Mouse (Mus musculus) spleen, postnatal 10 days (tissue): ENCODE measurements around the gene Gkn2.

Experiments used
- DNase-seq, 2 experiments: peaks; one replicate each; pipeline ENCODE4 v3.0.0; 2021 to 2022; ENCODE audit warnings: low spot score in 2 of 2

The Gkn2 gene

GRCm38 (mm10) chr6:87373057-87373456 lies at the start of gene Gkn2:
TSS of gene Gkn2 (plus strand) at chr6:87373357.
- DNase-seq: no peak

GRCm38 (mm10) chr6:87323381-87323780 lies 49.8 kb upstream of the Gkn2 start:
- peak; percentile 9 to 55 for DNase-seq

- no peak for DNase-seq
Measured at GRCm38 (mm10) chr6:87326932-87327331, 46.2 kb upstream of the Gkn2 start.

- DNase-seq: no peak
Measured at GRCm38 (mm10) chr6:87328265-87329173, 44.6 kb upstream of the Gkn2 start.

GRCm38 (mm10) chr6:87332380-87332779 lies 40.8 kb upstream of the Gkn2 start:
- no peak for DNase-seq

- DNase-seq: no peak
Measured at GRCm38 (mm10) chr6:87334361-87335090, 38.6 kb upstream of the Gkn2 start.

GRCm38 (mm10) chr6:87335091-87335934 lies 37.8 kb upstream of the Gkn2 start, which contains the start of gene Antxr1:
TSS of gene Antxr1 (minus strand) at chr6:87335821.
- DNase-seq: peak; percentile 20 to 49

GRCm38 (mm10) chr6:87335935-87336295 lies 37.2 kb upstream of the Gkn2 start:
- no peak for DNase-seq

- DNase-seq: no peak
Measured at GRCm38 (mm10) chr6:87350829-87351228, 22.3 kb upstream of the Gkn2 start, which contains the start of gene Gkn1. TSS of gene Gkn1 (minus strand) at chr6:87350942.

- DNase-seq: no peak
Measured at GRCm38 (mm10) chr6:87354441-87354840, 18.7 kb upstream of the Gkn2 start.

- no peak for DNase-seq
Measured at GRCm38 (mm10) chr6:87369223-87369622, 3.9 kb upstream of the Gkn2 start.

GRCm38 (mm10) chr6:87383926-87384691 lies 11.0 kb downstream of the Gkn2 start:
- DNase-seq: peak in 1 of 2 experiments; percentile 37

- DNase-seq: no peak
Measured at GRCm38 (mm10) chr6:87384761-87385160, 11.6 kb downstream of the Gkn2 start.

- peak; percentile 34 to 67 for DNase-seq
Measured at GRCm38 (mm10) chr6:87386203-87386602, 13.0 kb downstream of the Gkn2 start.

- no peak for DNase-seq
Measured at GRCm38 (mm10) chr6:87386681-87387080, 13.5 kb downstream of the Gkn2 start.

GRCm38 (mm10) chr6:87388877-87389276 lies 15.7 kb downstream of the Gkn2 start, which contains the start of gene Gkn3:
TSS of gene Gkn3 (minus strand) at chr6:87388935.
- no peak for DNase-seq

GRCm38 (mm10) chr6:87389455-87389989 lies 16.4 kb downstream of the Gkn2 start:
- no peak for DNase-seq

- DNase-seq: no peak
Measured at GRCm38 (mm10) chr6:87393466-87394205, 20.5 kb downstream of the Gkn2 start.

- DNase-seq: peak in 1 of 2 experiments; percentile 29
Measured at GRCm38 (mm10) chr6:87394783-87395182, 21.6 kb downstream of the Gkn2 start.

GRCm38 (mm10) chr6:87399137-87399536 lies 26.0 kb downstream of the Gkn2 start:
- peak; percentile 68 to 89 for DNase-seq
